Mouse (Mus musculus): Measurements from ENCODE around the gene 4833427G06Rik.

- TF ChIP-seq CTCF (IDR thresholded peaks at IDR 0.05; ENCODE audit: low read depth) (no peak), EP300 (IDR thresholded peaks at IDR 0.05; ENCODE audit: low read depth) (no peak)
Observed at GRCm38 (mm10) chr9:51031603-51032002, 70.3 kb downstream of the 4833427G06Rik start.

Measured in liver, embryonic 14.5 days (tissue).